Mouse (Mus musculus) midbrain, postnatal 0 days (tissue): Measurements from ENCODE around the gene Rpn2. TPM values are rescaled to one million over a fixed set of nuclear protein-coding genes. Genes with fewer than 3 reads are reported as not detected.

ENCODE experiments used
- ATAC-seq: fragments of 200-750 bp; cut with Nextera tagmentation; 2 replicates; pipeline ENCODE4 v1.8.0; 2017; ENCODE audit warnings: moderate number of reproducible peaks, mild to moderate bottlenecking, moderate TSS enrichment, moderate library complexity; ENCODE audit not compliant: low FRiP score
- DNase-seq: peaks from one replicate; pipeline ENCODE4 v3.0.0-alpha.2; 2015; ENCODE audit warnings: low spot score
- H3K27ac ChIP-seq: fragments of 300-500 bp; sonication (generic); 2 replicates; pipeline ENCODE4 v1.5.1; 2014; ENCODE audit warnings: low read depth, mild to moderate bottlenecking, low read length, mixed read lengths
- H3K27me3 ChIP-seq: fragments of 300-500 bp; sonication (generic); 2 replicates; pipeline ENCODE4 v1.6.1; 2014; ENCODE audit warnings: low read length, control low read depth, mixed read lengths; ENCODE audit not compliant: insufficient read depth
- H3K36me3 ChIP-seq: fragments of 300-500 bp; sonication (generic); 2 replicates; pipeline ENCODE4 v1.6.1; 2014; ENCODE audit warnings: low read length, control low read depth, mixed read lengths; ENCODE audit not compliant: insufficient read depth
- H3K4me1 ChIP-seq: fragments of 300-500 bp; sonication (generic); 2 replicates; pipeline ENCODE4 v1.6.1; 2014; ENCODE audit warnings: mild to moderate bottlenecking, control low read depth, antibody characterized with exemption, low read length, mixed read lengths; ENCODE audit not compliant: insufficient read depth
- H3K4me2 ChIP-seq: fragments of 300-500 bp; sonication (generic); 2 replicates; pipeline ENCODE4 v1.6.1; 2014; ENCODE audit warnings: low read depth, mild to moderate bottlenecking, low read length, mixed read lengths; ENCODE audit not compliant: poor library complexity, severe bottlenecking
- H3K4me3 ChIP-seq: fragments of 300-500 bp; sonication (generic); 2 replicates; pipeline ENCODE4 v1.5.1; 2014; ENCODE audit warnings: low read depth, mild to moderate bottlenecking, low read length, moderate library complexity
- H3K9ac ChIP-seq: fragments of 300-500 bp; sonication (generic); replicated peaks from 2 replicates; pipeline ENCODE4 v1.6.1; 2014; ENCODE audit warnings: mild to moderate bottlenecking, low read length, moderate library complexity, mixed read lengths; ENCODE audit not compliant: poor library complexity, severe bottlenecking
- H3K9me3 ChIP-seq: fragments of 300-500 bp; sonication (generic); 2 replicates; pipeline ENCODE4 v1.6.1; 2016; ENCODE audit warnings: low read length, control low read depth
- CTCF ChIP-seq: IDR thresholded peaks from 2 replicates; pipeline ENCODE4 v1.5.1; 2016; ENCODE audit warnings: antibody characterized with exemption, mild to moderate bottlenecking
- WGBS: fragments of 180-500 bp; shearing (Covaris S2); extraction: QIAGEN DNeasy Blood & Tissue Kit; methylation state at CpG from one replicate; pipeline ENCODE4 v1.1.7; 2014; 5-methylcytosine and 5-hydroxymethylcytosine counted together
- polyA plus RNA-seq: library from polyadenylated mRNA; unstranded; fragments of >200 nt; fragmentation: Nextera tagmentation; extraction: Ambion mirVana; gene quantifications from 2 replicates; pipeline ENCODE4 v1.2.1, GENCODE M21; 2015
- total RNA-seq: library from RNA; depleted of rRNA; stranded (reverse); fragments of >200 nt; gene quantifications from 2 replicates; pipeline ENCODE4 v1.2.3, GENCODE M21; 2014; rRNA removed

Rpn2 gene
- total and polyA plus RNA-seq, 2 experiments from 2014 or later = 193 to 233 TPM

GRCm38 (mm10) chr2:157366762-157367161 lies 87.9 kb downstream of the Rpn2 start:
- Histone ChIP-seq H3K4me3 (no peak overlapping the region), H3K9me3 (no peaks in the 10 kb centered on the region), H3K4me2 (peak overlapping the region; percentile 63; the same call in 1 of the 2 replicates), H3K27me3 (no peaks in the 10 kb centered on the region), H3K4me1 (0 out of 2 replicates have a peak, but pooled peaks cover 2% of the 10 kb centered on the region), H3K9ac (no peak overlapping the region), H3K36me3 (no peaks in the 10 kb centered on the region), H3K27ac (peak overlapping the region; percentile 90; the same call in 1 of the 2 replicates)
- ATAC-seq = no peak
- no peak for DNase-seq
- 86% methylated on average over 9 of the region's 9 CpGs for WGBS
- TF ChIP-seq CTCF = no peak

GRCm38 (mm10) chr2:157367184-157367893 lies 88.5 kb downstream of the Rpn2 start, which contains the start of gene Manbal:
Gene Manbal, plus strand, starts transcription at chr2:157367594.
- no peaks in the 10 kb centered on the region for H3K36me3 ChIP-seq
- peak within 1 kb of the TSS; percentile 90 for H3K27ac ChIP-seq
- no peak for TF ChIP-seq CTCF
- H3K4me2 ChIP-seq = peak within 1 kb of the TSS; percentile 63
- peak within 1 kb of the TSS; percentile 89 for H3K4me3 ChIP-seq
- 0 out of 2 replicates have a peak, but pooled peaks cover 2% of the 10 kb centered on the region for H3K4me1 ChIP-seq
- no peaks in the 10 kb centered on the region for H3K27me3 ChIP-seq
- DNase-seq (peak; percentile 88), ATAC-seq (peak; percentile 84)
- H3K9ac ChIP-seq = peak within 1 kb of the TSS; percentile 94
- WGBS = 4% methylated on average over 39 of the region's 42 CpGs
- H3K9me3 ChIP-seq = no peaks in the 10 kb centered on the region

- no peak for ATAC-seq
- no peak for TF ChIP-seq CTCF
- H3K9me3 ChIP-seq = no peaks in the 10 kb centered on the region
- peak overlapping the region; percentile 89 for H3K4me3 ChIP-seq
- WGBS = 10% methylated on average over 13 of the region's 13 CpGs
- DNase-seq = no peak
- no peaks in the 10 kb centered on the region for H3K36me3 ChIP-seq
- H3K4me1 ChIP-seq = 0 out of 2 replicates have a peak, but pooled peaks cover 2% of the 10 kb centered on the region
- peak overlapping the region; percentile 94 for H3K9ac ChIP-seq
- peak overlapping the region; percentile 63 for H3K4me2 ChIP-seq
- no peaks in the 10 kb centered on the region for H3K27me3 ChIP-seq
- peak overlapping the region; percentile 90 for H3K27ac ChIP-seq
These were observed 89.2 kb downstream of the Rpn2 start for GRCm38 (mm10) chr2:157367991-157368390.

- no peak overlapping the region for H3K4me2 ChIP-seq
- 80% methylated on average over 6 of the region's 6 CpGs for WGBS
- no peak overlapping the region for H3K9ac ChIP-seq
- no peaks in the 10 kb centered on the region for H3K27me3 ChIP-seq
- no peak for DNase-seq
- no peak overlapping the region for H3K27ac ChIP-seq
- H3K4me3 ChIP-seq = no peak overlapping the region
- peaks cover 11% of the 10 kb centered on the region; the same call in 1 of the 2 replicates for H3K4me1 ChIP-seq
- no peak for ATAC-seq
- no peaks in the 10 kb centered on the region for H3K9me3 ChIP-seq
- TF ChIP-seq CTCF = no peak
- H3K36me3 ChIP-seq = 0 out of 2 replicates have a peak, but pooled peaks cover 3% of the 10 kb centered on the region
These were observed 92.9 kb downstream of the Rpn2 start for GRCm38 (mm10) chr2:157371696-157372095.

- ATAC-seq (no peak), DNase-seq (no peak)
- H3K9ac ChIP-seq = no peak overlapping the region
- no peak overlapping the region for H3K27ac ChIP-seq
- H3K36me3 ChIP-seq = 0 out of 2 replicates have a peak, but pooled peaks cover 3% of the 10 kb centered on the region
- WGBS = 80% methylated on average over 3 of the region's 3 CpGs
- H3K4me2 ChIP-seq = no peak overlapping the region
- no peak for TF ChIP-seq CTCF
- no peaks in the 10 kb centered on the region for H3K27me3 ChIP-seq
- H3K4me1 ChIP-seq = peaks cover 9% of the 10 kb centered on the region; the same call in 1 of the 2 replicates
- H3K9me3 ChIP-seq = no peaks in the 10 kb centered on the region
- H3K4me3 ChIP-seq = no peak overlapping the region
These were observed 94.9 kb downstream of the Rpn2 start for GRCm38 (mm10) chr2:157373681-157374080.

- no peak overlapping the region for H3K4me2 ChIP-seq
- no peak overlapping the region for H3K4me3 ChIP-seq
- no peak overlapping the region for H3K27ac ChIP-seq
- ATAC-seq (no peak), DNase-seq (no peak)
- H3K4me1 ChIP-seq = peaks cover 9% of the 10 kb centered on the region; the same call in 1 of the 2 replicates
- WGBS = 52% methylated on average over 8 of the region's 8 CpGs
- no peak for TF ChIP-seq CTCF
- no peaks in the 10 kb centered on the region for H3K9me3 ChIP-seq
- no peak overlapping the region for H3K9ac ChIP-seq
- peaks cover 5% of the 10 kb centered on the region for H3K36me3 ChIP-seq
- H3K27me3 ChIP-seq = no peaks in the 10 kb centered on the region
These were observed 96.2 kb downstream of the Rpn2 start for GRCm38 (mm10) chr2:157375051-157375450.

Other genes starting within 250 kb of the Rpn2 start
- 122 and 132 TPM in 2 replicates for gene Soga1, start 199.8 kb upstream of the Rpn2 start, total RNA-seq
- gene Soga1, start 199.8 kb upstream of the Rpn2 start, polyA plus RNA-seq = 2.8 and 3.9 TPM in 2 replicates
- gene Tldc2, start 192.0 kb upstream of the Rpn2 start, total RNA-seq = not detected in 2 replicates
- gene Tldc2, start 192.0 kb upstream of the Rpn2 start, polyA plus RNA-seq = not detected in 2 replicates
- gene Samhd1, start 143.8 kb upstream of the Rpn2 start, total RNA-seq = 13.0 and 14.1 TPM in 2 replicates
- gene Samhd1, start 143.8 kb upstream of the Rpn2 start, polyA plus RNA-seq = 8.7 and 9.9 TPM in 2 replicates
- 6.7 and 8.0 TPM in 2 replicates for gene Rbl1, start 74.5 kb upstream of the Rpn2 start, total RNA-seq
- 3.1 and 3.8 TPM in 2 replicates for gene Rbl1, start 74.5 kb upstream of the Rpn2 start, polyA plus RNA-seq
- gene Mroh8, start 532 bp downstream of the Rpn2 start, total RNA-seq = 0.09 and 0.66 TPM in 2 replicates
- 0.44 and 0.47 TPM in 2 replicates for gene Mroh8, start 532 bp downstream of the Rpn2 start, polyA plus RNA-seq
- gene Ghrh, start 68.5 kb downstream of the Rpn2 start, total RNA-seq = 1.3 and 3.0 TPM in 2 replicates
- gene Ghrh, start 68.5 kb downstream of the Rpn2 start, polyA plus RNA-seq = 5.0 and 7.6 TPM in 2 replicates
- 70.8 and 70.9 TPM in 2 replicates for gene Manbal, start 88.6 kb downstream of the Rpn2 start, total RNA-seq
- 129 and 132 TPM in 2 replicates for gene Manbal, start 88.6 kb downstream of the Rpn2 start, polyA plus RNA-seq
- gene Src, start 139.4 kb downstream of the Rpn2 start, total RNA-seq = 129 and 137 TPM in 2 replicates
- gene Src, start 139.4 kb downstream of the Rpn2 start, polyA plus RNA-seq = 26.1 and 26.6 TPM in 2 replicates